Mouse (Mus musculus): ENCODE measurements around the gene 5730596B20Rik.

DNA sequence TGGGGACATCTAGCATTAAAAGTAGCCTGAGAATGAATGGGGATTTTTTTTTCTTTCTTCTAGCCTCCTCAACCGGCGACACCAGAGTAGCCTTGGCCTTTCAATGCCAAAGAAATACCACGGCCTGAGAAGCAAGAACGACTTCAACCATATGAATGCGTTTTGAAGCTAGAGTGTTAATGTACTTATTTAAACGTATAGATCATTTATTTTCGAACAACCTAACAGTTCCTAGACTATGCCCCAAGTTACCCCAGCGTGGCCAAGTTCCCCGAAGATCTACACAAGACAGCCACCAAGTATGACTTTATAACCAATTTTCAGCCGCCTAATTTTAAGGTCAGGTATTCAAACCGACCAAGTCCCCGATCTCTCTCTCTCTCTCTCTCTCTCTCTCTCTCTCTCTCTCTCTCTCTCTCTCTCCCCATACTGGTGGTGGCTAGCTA lies 43.6 kb downstream of the 5730596B20Rik start:
- TF ChIP-seq MYOG (IDR thresholded peaks at IDR 0.05; ENCODE audit: control insufficient read depth, extremely low read depth, insufficient read length), result no peak
- TF ChIP-seq CTCF (IDR thresholded peaks at IDR 0.05; ENCODE audit: control insufficient read depth, insufficient read depth, insufficient read length), result no peak
- TF ChIP-seq MYOD1 (IDR thresholded peaks at IDR 0.05; ENCODE audit: control insufficient read depth, insufficient read length, low read depth), result no peak
- TF ChIP-seq MAX (IDR thresholded peaks at IDR 0.05), result no peak
- no peak for TF ChIP-seq USF1 (IDR thresholded peaks at IDR 0.05; ENCODE audit: low read depth)
- no peak for TF ChIP-seq FOSL1 (IDR thresholded peaks at IDR 0.05; ENCODE audit: insufficient read depth, low read length, poor library complexity, severe bottlenecking)
